Mouse (Mus musculus) left cerebral cortex, postnatal 4 days (tissue): Measurements from ENCODE around the gene Snx29. TPM values are rescaled to one million over a fixed set of nuclear protein-coding genes. Genes with fewer than 3 reads are reported as not detected.

ENCODE experiments used
- DNase-seq: peaks from one replicate; pipeline ENCODE4 v3.0.0-alpha.2; 2022
- intact Hi-C: fragments of 180-260 bp; cut with DNase I; formaldehyde crosslinking; loops from one replicate; pipeline ENCODE4 v1.15.1; 2025
- total RNA-seq, 2 experiments: library from RNA; stranded (reverse); gene quantifications; 2 replicates each; pipeline ENCODE4 v1.2.3; 2021

Gene Snx29
- total RNA-seq, 2 experiments from 2014 or later, result 46.2 to 46.6 TPM

DNA sequence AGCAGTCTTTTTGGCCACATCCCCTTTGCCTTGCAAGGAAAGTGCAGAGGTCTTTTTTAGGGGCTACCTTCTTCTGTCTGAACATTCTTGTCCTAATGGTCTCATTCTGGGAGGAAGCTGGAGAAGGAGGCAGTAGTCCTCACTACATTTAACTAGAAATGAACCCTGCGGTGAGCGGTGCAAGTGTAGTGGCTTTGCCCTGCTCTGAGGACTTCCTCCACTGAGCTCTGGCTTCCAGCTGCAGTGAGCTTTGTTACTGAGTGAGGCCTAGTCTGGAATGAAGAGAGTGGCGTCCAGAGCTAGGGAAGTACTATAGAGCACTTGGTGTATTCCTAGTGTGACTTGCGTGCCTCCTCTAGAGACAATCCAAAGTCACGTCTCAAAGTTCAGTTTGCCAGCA lies 429.8 kb downstream of the Snx29 start:
- intact Hi-C loops, result no loop called here
- DNase-seq, result no peak

GRCm38 (mm10) chr16:11753466-11753865 lies 430.8 kb downstream of the Snx29 start:
- intact Hi-C loops, result no loop called here
- no peak for DNase-seq

- intact Hi-C loops, result no loop called here
- DNase-seq, result no peak
These were observed 431.4 kb downstream of the Snx29 start for GRCm38 (mm10) chr16:11754136-11754535.

- intact Hi-C loops, result no loop called here
- peak; percentile 24 for DNase-seq
These were observed 432.8 kb downstream of the Snx29 start for GRCm38 (mm10) chr16:11755281-11756066.

- no peak for DNase-seq
- intact Hi-C loops, result no loop called here
These were observed 434.0 kb downstream of the Snx29 start for GRCm38 (mm10) chr16:11756598-11757245.

GRCm38 (mm10) chr16:11757471-11757870 lies 434.8 kb downstream of the Snx29 start:
- DNase-seq, result no peak
- intact Hi-C loops, result no loop called here

- DNase-seq, result no peak
These were observed 435.2 kb downstream of the Snx29 start for GRCm38 (mm10) chr16:11757951-11758350.

GRCm38 (mm10) chr16:11772318-11772717 lies 449.6 kb downstream of the Snx29 start:
- DNase-seq, result no peak

More at GRCm38 (mm10) chr16:11757951-11758350, 435.2 kb downstream of the Snx29 start:
- intact Hi-C loops, result no loop called here

DNA sequence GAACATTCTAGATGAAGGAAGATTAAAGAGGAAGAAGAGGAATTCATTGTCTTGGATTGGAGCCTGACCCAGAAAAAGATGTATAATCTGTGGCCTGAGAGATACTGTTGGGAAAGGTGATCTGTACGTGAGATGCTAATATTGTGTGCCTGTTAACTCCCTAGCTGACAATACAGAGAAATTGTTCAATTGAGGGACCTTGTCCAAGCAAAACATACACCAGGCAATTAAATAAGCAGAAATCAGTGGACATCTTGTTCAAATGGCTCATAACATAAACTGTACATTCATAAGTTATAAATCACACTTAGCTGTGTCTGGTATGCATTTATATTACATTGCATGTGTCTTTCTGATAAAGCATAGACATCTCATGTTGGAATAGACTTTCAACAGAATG lies 451.6 kb downstream of the Snx29 start:
- DNase-seq, result no peak
- intact Hi-C loops, result no loop called here

More at GRCm38 (mm10) chr16:11772318-11772717, 449.6 kb downstream of the Snx29 start:
- intact Hi-C loops, result no loop called here

- intact Hi-C loops, result no loop called here
- no peak for DNase-seq
These were observed 453.8 kb downstream of the Snx29 start for GRCm38 (mm10) chr16:11776528-11776927.

GRCm38 (mm10) chr16:11778191-11778590 lies 455.5 kb downstream of the Snx29 start:
- DNase-seq, result no peak
- intact Hi-C loops, result no loop called here

DNA sequence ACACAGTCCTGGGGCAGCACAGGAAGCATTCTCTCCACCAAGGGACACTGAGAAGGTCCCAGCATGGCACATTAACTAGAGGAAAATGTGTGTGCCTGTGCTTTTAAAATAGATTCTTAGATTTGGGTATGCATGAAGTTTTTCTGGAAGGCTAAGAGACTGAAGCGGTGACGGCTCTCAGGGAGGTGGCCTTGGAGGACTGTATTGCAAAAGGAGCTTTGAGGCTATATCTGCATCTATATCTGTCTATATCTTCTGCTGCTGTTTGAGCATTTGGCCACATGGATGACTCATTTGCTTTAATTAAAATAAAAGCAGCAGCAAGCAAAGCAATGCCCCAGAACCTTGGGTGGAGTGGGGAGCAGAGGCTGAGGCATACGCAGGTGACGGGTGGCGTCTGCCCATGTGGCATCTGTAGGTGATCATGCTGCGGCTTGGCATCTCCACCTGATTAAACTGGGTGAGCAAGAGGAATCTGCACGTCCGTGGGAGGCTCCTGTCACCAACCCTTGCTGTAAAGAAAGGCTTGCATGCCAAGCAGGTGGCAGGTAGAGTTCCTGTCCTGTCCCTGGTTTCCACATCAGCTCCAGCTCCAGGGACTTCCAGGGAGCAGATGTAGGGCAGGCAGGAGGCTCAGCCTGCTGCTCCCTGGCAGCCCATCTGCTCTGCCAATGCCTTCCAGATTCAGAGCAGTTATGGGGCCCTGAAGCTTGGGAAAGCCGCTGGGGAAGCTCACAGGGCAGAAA lies 456.2 kb downstream of the Snx29 start:
- peak; percentile 41 for DNase-seq
- intact Hi-C loops, result no loop called here

DNA sequence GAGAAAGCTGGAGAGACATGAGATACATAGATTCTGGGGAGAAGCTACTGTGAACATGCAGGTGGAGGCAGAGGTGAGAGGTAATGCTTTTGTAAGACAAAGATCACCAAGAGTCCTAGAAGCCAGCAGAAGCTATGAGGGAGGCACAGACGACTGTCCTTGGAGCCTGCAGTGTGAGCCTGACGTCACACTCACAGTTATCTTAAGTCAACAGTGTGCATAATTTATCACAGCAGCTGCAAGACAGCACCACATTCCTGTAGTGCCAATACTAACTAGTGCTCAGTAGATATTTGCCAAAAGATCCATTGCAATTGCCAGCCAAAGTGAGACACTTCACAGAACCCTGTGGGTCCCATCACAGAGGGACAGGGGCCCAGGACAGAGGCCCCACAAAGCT lies 459.4 kb downstream of the Snx29 start:
- DNase-seq, result no peak
- intact Hi-C loops, result no loop called here

DNA sequence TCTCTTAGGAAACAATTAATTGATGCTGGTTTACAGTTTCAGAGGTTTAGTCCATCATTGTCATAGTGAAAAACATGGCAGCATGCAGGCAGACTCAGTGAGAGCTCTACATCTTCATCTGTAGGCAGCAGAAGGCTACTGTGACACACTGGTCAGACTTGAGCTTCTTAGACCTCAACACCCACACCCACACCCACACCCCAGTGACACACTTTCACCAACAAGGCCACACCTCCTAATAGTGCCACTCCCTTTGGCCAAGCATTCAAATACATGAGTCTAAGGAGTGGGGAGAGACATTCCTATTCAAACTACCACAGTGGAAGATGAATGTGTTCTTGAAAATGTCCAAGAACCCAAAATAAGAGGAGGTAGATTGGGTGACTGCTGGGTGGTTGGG lies 460.6 kb downstream of the Snx29 start:
- no peak for DNase-seq
- intact Hi-C loops, result no loop called here

- intact Hi-C loops, result no loop called here
These were observed 461.6 kb downstream of the Snx29 start for GRCm38 (mm10) chr16:11784354-11784753.

GRCm38 (mm10) chr16:11785806-11786205 lies 463.1 kb downstream of the Snx29 start:
- intact Hi-C loops, result no loop called here

More at GRCm38 (mm10) chr16:11784354-11784753, 461.6 kb downstream of the Snx29 start:
- DNase-seq, result no peak

DNA sequence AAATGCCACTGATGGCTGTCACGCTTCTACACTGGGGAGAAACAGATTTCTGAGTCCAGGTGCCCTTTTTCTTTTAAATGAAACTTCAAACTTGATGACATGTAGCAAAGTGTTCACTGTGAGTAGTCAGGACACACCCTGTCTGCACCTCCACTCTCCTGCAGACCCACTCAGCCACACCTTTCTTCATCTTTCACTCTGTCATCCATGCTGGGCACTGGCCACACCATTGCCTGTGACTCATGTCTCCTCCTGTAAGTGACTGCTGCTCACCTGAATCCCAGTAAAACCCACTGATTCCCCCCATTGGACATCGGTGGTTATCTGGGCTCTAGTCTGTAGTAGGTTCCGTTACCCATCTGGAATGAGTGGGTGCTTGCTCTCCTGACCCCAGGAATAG lies 467.8 kb downstream of the Snx29 start:
- no peak for DNase-seq
- intact Hi-C loops, result no loop called here

More at GRCm38 (mm10) chr16:11785806-11786205, 463.1 kb downstream of the Snx29 start:
- no peak for DNase-seq

DNA sequence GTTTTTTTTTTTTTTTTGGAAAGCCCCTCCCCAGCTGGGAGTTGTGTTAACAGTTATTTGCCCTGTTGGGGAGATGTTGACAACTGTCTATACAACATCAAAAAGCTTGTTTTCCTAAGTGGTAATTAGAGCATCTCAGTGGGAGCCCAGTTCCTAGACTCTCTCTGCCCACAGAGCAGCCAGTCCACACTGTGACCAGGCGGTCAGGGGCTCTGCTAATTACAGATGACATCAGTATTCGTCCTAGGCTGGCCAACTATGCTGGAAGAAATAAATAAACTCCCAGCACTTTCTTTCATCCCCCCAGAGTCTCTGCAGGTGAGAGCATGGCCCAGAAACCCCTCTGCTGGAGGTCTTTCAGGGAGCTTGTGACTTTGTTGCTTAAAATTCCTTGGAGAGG lies 470.7 kb downstream of the Snx29 start:
- intact Hi-C loops, result no loop called here
- no peak for DNase-seq

DNA sequence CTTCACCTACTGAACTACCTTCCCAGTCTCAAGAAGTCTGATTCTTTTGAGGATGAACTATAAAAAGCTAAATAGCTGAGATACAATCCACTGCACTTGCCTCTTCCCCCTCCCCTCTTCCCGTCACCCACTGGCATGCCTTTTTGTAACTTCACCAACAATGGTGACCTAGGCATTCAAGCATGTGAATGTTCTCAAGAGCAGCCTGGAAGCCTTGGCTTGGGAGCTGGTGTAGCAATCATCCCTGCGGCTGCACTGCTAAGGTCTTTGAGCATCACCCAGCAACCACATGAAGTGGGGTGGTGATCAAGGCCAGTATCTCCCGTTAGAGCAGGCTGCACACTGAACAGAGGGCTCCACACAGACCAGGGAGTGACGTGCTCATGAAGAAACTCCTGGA lies 471.9 kb downstream of the Snx29 start:
- intact Hi-C loops, result no loop called here
- DNase-seq, result no peak

DNA sequence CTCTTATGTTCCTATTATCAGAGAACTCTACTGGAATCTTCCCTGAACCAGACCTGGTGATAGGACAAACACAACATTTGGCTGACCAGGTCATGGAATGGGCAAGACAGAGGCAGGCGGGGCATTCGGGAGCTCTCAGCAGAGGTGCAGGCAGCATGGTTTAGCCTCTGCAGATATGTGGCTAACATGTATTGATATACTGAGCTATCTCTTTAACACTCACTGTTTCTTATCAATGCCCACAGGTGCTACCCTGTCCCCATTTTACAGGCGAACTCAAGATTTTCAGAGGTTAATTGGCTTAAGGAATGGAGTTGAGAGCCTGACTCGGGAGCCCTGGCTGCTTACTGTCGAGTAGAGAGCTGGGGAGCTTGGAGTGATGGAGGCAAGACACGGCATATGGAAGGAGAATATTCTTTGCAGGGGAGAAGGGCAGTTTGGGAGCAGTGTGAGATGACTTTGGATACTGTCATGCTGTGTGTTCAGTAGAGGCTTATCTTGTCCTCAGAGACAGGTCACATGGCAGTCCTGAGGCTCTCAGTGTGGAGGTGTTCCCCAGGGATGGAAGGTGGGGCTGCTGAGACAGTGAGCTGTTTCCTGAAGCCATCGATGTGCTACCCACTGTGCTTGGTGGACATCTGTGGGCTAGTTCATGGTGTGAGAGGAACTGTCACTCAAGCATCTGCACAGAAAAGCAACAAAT lies 473.2 kb downstream of the Snx29 start:
- no peak for DNase-seq
- intact Hi-C loops, result no loop called here
